Mouse (Mus musculus) liver, postnatal 0 days (tissue): ENCODE results near the gene Mia2.

ENCODE experiments used
- CTCF ChIP-seq: sonication (generic); IDR thresholded peaks from 2 replicates; pipeline ENCODE4 v1.5.1; 2016; ENCODE audit warnings: antibody characterized with exemption, low read depth
- EP300 ChIP-seq: IDR thresholded peaks from 2 replicates; pipeline ENCODE4 v1.6.1; 2016; ENCODE audit warnings: antibody characterized with exemption, low read depth, mild to moderate bottlenecking

- TF ChIP-seq EP300 (no peak), CTCF (no peak)
Measured at GRCm38 (mm10) chr12:59216676-59217266, 121.2 kb downstream of the Mia2 start.
